Mouse (Mus musculus) liver, embryonic 14.5 days (tissue): ENCODE results near the gene Khdrbs2. TPM values are rescaled to one million over a fixed set of nuclear protein-coding genes. Genes with fewer than 3 reads are reported as not detected.

Experiments
- ATAC-seq: fragments of 200-750 bp; cut with Nextera tagmentation; 2 replicates; pipeline ENCODE4 v1.8.0; 2017; ENCODE audit warnings: moderate number of reproducible peaks, mild to moderate bottlenecking, moderate library complexity; ENCODE audit not compliant: insufficient read depth
- DNase-seq, 3 experiments: peaks; one replicate each; pipeline ENCODE4 v3.0.0-alpha.2; 2012 to 2013; ENCODE audit warnings: low read depth in 3 of 3, low spot score in 3 of 3
- H3K27ac ChIP-seq: fragments of 300-500 bp; sonication (generic); 2 replicates; pipeline ENCODE4 v1.5.1; 2014; ENCODE audit warnings: moderate library complexity, mild to moderate bottlenecking, control low read depth, inconsistent platforms
- H3K27me3 ChIP-seq: fragments of 300-500 bp; sonication (generic); 2 replicates; pipeline ENCODE4 v1.6.1; 2014; ENCODE audit warnings: mild to moderate bottlenecking, low read length, moderate library complexity; ENCODE audit not compliant: control insufficient read depth, insufficient read depth
- H3K36me3 ChIP-seq: fragments of 300-500 bp; sonication (generic); replicated peaks from 2 replicates; pipeline ENCODE4 v1.6.1; 2014; ENCODE audit warnings: low read depth; ENCODE audit not compliant: control insufficient read depth, insufficient read depth
- H3K4me1 ChIP-seq, 2 experiments: fragments of 200-500 bp in 1 of 2; fragments of 300-500 bp in 1 of 2; sonication (generic) in 1 of 2; replicated peaks; 2 replicates each; pipeline ENCODE4 v1.6.1; 2012 to 2014; ENCODE audit warnings: antibody characterized with exemption in 1 of 2, inconsistent platforms in 1 of 2, low read length in 1 of 2; ENCODE audit not compliant: control insufficient read depth in 2 of 2, insufficient read depth in 2 of 2
- H3K4me2 ChIP-seq: fragments of 300-500 bp; sonication (generic); 2 replicates; pipeline ENCODE4 v1.6.1; 2014; ENCODE audit warnings: low read depth, mild to moderate bottlenecking, control low read depth, moderate library complexity
- H3K4me3 ChIP-seq, 2 experiments: fragments of 200-500 bp in 1 of 2; fragments of 300-500 bp in 1 of 2; sonication (generic) in 1 of 2; 2 replicates each; pipeline ENCODE4 v1.5.1; 2012 to 2014; ENCODE audit warnings: low read depth in 2 of 2, low read length in 2 of 2, mild to moderate bottlenecking in 2 of 2, control low read depth in 1 of 2, inconsistent platforms in 1 of 2, moderate library complexity in 1 of 2; ENCODE audit not compliant: insufficient read depth in 1 of 2
- H3K9ac ChIP-seq: fragments of 300-500 bp; sonication (generic); replicated peaks from 2 replicates; pipeline ENCODE4 v1.6.1; 2014; ENCODE audit warnings: mild to moderate bottlenecking, control low read depth, moderate library complexity
- H3K9me3 ChIP-seq: fragments of 300-500 bp; sonication (generic); 2 replicates; pipeline ENCODE4 v1.6.1; 2016; ENCODE audit warnings: low read length, mixed read lengths; ENCODE audit not compliant: control insufficient read depth
- CTCF ChIP-seq: IDR thresholded peaks from 2 replicates; pipeline ENCODE4 v1.5.1; 2016; ENCODE audit warnings: antibody characterized with exemption, low read depth, control low read depth
- EP300 ChIP-seq: IDR thresholded peaks from 2 replicates; pipeline ENCODE4 v1.6.1; 2016; ENCODE audit warnings: antibody characterized with exemption, low read depth
- WGBS: fragments of 180-500 bp; shearing (Covaris S2); extraction: QIAGEN DNeasy Blood & Tissue Kit; methylation state at CpG from one replicate; pipeline ENCODE4 v1.1.7; 2014; ENCODE audit not compliant: insufficient replicate concordance; 5-methylcytosine and 5-hydroxymethylcytosine counted together
- polyA plus RNA-seq, 2 experiments: library from polyadenylated mRNA; depleted of rRNA in 1 of 2; stranded (reverse) in 1 of 2; unstranded in 1 of 2; fragments of >200 nt; fragmentation: Nextera tagmentation in 1 of 2; extraction: Ambion mirVana in 1 of 2; gene quantifications; 2 replicates each; pipeline versions ENCODE4 v1.2.1 to v1.2.3; 2012 to 2014

Khdrbs2 gene
- polyA plus RNA-seq, 2 experiments: 0.02 to 0.04 TPM

GRCm38 (mm10) chr1:32397553-32397952, 225.0 kb downstream of the Khdrbs2 start:
- no peaks in the 10 kb centered on the region for H3K36me3 ChIP-seq
- no peaks in the 10 kb centered on the region for H3K4me1 ChIP-seq
- no peak overlapping the region for H3K9ac ChIP-seq
- no peaks in the 10 kb centered on the region for H3K9me3 ChIP-seq
- H3K4me3 ChIP-seq: no peak overlapping the region
- no peaks in the 10 kb centered on the region for H3K27me3 ChIP-seq
- no peak for ATAC-seq
- H3K4me2 ChIP-seq: no peak overlapping the region
- no peak overlapping the region for H3K27ac ChIP-seq
- TF ChIP-seq CTCF (no peak), EP300 (no peak)
- WGBS: 51% methylated on average over 6 of the region's 6 CpGs
- no peak for DNase-seq

DNA sequence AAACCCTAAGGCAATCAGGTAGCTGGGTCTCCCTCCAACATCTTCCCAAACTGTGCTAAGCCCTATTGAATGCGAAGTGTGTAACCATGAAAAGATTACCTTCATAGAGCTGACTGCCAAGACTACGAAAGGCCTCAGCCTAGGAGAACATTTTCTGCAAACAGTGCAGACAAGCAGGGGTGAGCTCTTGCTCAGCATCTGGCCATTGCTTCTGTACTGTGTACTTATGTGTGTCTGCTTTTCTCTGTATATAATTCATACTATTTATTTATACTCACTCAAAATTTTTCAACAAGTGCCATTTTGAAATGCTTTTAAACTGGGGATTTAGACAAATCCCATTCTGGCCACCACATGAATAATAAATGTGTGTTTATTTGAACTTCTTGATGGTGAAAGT, 235.1 kb downstream of the Khdrbs2 start:
- DNase-seq: no peak
- TF ChIP-seq EP300 (no peak), CTCF (no peak)
- 57% methylated on average over 2 of the region's 2 CpGs for WGBS
- no peaks in the 10 kb centered on the region for H3K4me1 ChIP-seq
- H3K9me3 ChIP-seq: no peaks in the 10 kb centered on the region
- no peaks in the 10 kb centered on the region for H3K36me3 ChIP-seq
- H3K27ac ChIP-seq: no peak overlapping the region
- ATAC-seq: no peak
- H3K27me3 ChIP-seq: no peaks in the 10 kb centered on the region
- H3K4me2 ChIP-seq: no peak overlapping the region
- H3K4me3 ChIP-seq: no peak overlapping the region
- H3K9ac ChIP-seq: no peak overlapping the region

DNA sequence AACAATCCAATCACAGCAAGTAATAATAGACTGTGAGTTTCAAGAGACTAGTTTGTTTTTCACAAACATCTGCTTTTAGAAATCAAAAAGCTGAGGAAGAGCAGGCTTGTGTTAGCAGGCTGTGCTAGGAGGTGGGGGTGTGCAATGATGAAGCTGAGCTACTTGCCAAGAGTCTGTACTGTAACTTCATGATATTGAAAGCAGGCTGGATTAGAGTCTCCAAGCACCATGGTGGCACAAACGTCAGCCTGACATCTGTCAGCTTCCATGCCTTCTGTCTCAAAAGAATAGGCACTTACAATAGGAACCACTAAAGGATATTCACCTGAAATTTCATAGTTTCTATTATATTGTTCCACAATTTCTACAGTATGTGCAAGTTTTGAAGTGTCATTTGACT, 255.9 kb downstream of the Khdrbs2 start:
- DNase-seq (no peak), ATAC-seq (no peak)
- H3K27me3 ChIP-seq: no peaks in the 10 kb centered on the region
- TF ChIP-seq CTCF (no peak), EP300 (no peak)
- H3K9me3 ChIP-seq: no peaks in the 10 kb centered on the region
- H3K4me2 ChIP-seq: no peak overlapping the region
- H3K9ac ChIP-seq: no peak overlapping the region
- no peak overlapping the region for H3K27ac ChIP-seq
- WGBS: 34% methylated on average over 1 of the region's 1 CpGs
- H3K4me1 ChIP-seq: no peaks in the 10 kb centered on the region
- H3K4me3 ChIP-seq: no peak overlapping the region
- no peaks in the 10 kb centered on the region for H3K36me3 ChIP-seq

DNA sequence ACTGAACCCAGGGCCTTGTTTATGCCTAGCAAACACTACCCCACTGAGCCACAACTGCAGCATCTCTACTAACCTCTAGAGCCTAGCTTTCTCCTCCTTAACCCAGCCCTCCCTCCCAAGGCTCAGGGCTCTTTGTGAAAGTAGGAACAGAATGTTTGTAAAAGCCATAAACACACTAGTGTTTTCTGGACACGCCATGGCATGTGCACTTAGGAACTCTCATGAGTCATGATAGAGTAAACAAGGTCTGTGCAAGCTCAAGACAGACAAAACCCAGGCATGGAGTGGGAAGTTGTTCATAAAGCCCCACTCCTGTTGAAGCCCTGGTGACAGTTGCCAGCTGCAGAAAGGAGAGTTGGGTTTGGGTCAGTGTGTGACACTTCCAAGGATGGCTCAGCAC, 257.0 kb downstream of the Khdrbs2 start:
- no peaks in the 10 kb centered on the region for H3K9me3 ChIP-seq
- H3K9ac ChIP-seq: no peak overlapping the region
- TF ChIP-seq EP300: no peak
- TF ChIP-seq CTCF: no peak
- H3K4me1 ChIP-seq: no peaks in the 10 kb centered on the region
- 21% methylated on average over 1 of the region's 1 CpGs for WGBS
- no peak overlapping the region for H3K4me3 ChIP-seq
- DNase-seq: no peak
- no peak overlapping the region for H3K27ac ChIP-seq
- no peak for ATAC-seq
- H3K27me3 ChIP-seq: no peaks in the 10 kb centered on the region
- no peaks in the 10 kb centered on the region for H3K36me3 ChIP-seq
- no peak overlapping the region for H3K4me2 ChIP-seq

GRCm38 (mm10) chr1:32430516-32430915, 258.0 kb downstream of the Khdrbs2 start:
- no peaks in the 10 kb centered on the region for H3K36me3 ChIP-seq
- ATAC-seq (no peak), DNase-seq (no peak)
- TF ChIP-seq CTCF: no peak
- no peak for TF ChIP-seq EP300
- no peak overlapping the region for H3K4me2 ChIP-seq
- no peaks in the 10 kb centered on the region for H3K4me1 ChIP-seq
- no peak overlapping the region for H3K9ac ChIP-seq
- no peaks in the 10 kb centered on the region for H3K27me3 ChIP-seq
- no peak overlapping the region for H3K27ac ChIP-seq
- no peak overlapping the region for H3K4me3 ChIP-seq
- 60% methylated on average over 3 of the region's 3 CpGs for WGBS
- no peaks in the 10 kb centered on the region for H3K9me3 ChIP-seq

DNA sequence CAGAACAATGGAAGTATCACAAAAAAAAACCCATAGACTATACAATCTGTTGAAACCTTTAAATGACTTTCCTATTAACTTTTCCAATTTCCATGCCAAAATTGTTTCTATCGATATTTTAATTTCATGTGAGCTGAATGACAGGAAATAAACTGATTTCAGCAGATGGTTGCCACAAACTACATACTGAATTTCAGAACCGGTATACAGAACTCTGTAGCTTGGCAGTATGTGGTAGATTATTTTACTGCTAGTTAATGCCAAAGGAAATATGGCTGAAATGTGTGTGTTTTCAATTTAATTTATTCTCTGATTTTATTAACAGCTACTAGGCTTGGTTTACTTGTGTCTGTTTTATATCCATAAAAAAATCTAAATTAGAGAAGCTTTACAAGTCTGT, 260.6 kb downstream of the Khdrbs2 start:
- WGBS: 57% methylated on average over 2 of the region's 2 CpGs

More for the DNA sequence above, 260.6 kb downstream of the Khdrbs2 start:
- no peak overlapping the region for H3K4me3 ChIP-seq
- H3K36me3 ChIP-seq: no peaks in the 10 kb centered on the region
- no peak overlapping the region for H3K9ac ChIP-seq
- no peaks in the 10 kb centered on the region for H3K9me3 ChIP-seq
- no peak for ATAC-seq
- TF ChIP-seq CTCF: no peak
- no peak for TF ChIP-seq EP300
- no peaks in the 10 kb centered on the region for H3K4me1 ChIP-seq
- H3K27me3 ChIP-seq: no peaks in the 10 kb centered on the region
- no peak overlapping the region for H3K4me2 ChIP-seq
- no peak overlapping the region for H3K27ac ChIP-seq
- no peak for DNase-seq
